Mouse (Mus musculus) layer of hippocampus, adult 11-12 months (tissue): ENCODE measurements around the gene Fggy.

ENCODE experiments used
- DNase-seq: peaks from one replicate; pipeline ENCODE4 v3.0.0; 2022; ENCODE audit warnings: low spot score

The Fggy gene

DNA sequence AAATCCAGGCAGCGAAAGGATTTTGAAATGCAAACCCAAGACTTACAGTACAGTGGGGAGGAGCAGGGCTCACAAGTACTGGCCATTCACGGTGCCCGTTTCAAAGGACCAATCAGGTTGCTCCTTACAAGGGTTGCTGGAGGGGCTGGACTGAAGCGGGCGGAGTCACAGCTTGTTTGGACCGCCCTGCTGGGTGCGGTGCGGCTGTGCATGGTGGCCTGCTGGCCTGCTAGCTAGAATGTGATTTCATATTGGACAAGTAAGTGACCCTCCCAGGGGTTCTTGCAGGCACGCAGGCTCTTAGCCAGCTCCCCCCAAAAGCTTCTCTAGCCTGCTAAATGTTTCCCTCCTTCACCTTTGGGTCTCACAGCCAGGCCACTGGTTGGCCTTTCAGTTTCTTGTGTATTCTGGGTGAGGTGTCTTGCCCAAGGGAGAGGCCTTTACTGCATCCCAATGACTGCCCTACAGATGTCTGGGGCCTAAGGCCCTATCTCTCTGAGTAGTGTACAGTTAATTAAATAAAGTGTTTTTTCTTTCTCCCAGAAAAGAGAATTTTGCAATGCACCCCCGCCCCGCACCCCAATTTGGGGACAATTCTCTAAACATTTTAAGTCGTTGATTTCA lies at the start of gene Fggy:
Gene Fggy (plus strand): TSS at position 175 of the 624 bp plus-strand sequence.
- DNase-seq = peak; percentile 99

GRCm38 (mm10) chr4:95507946-95508311 lies 49.4 kb upstream of the Fggy start:
- DNase-seq = no peak

DNA sequence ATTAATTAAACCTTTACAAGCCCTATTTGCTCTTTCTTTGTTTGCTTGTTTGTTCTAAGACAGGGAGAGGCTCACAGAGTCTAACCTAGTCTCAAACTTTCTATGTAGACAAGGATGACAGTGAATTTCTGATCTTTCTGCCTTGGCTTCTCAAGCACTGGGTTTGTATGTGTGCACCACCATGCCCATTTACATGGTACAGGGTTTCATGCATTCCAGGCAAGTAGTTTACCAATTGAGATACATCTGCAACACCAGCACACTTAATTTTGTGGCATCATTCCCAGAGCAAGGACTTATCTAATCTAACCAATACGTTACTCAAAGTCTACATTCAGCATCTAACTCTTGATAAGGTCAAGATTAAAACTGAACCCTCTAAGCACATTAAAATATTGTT lies 38.9 kb upstream of the Fggy start:
- DNase-seq = no peak

- DNase-seq = no peak
These were observed 37.2 kb upstream of the Fggy start for GRCm38 (mm10) chr4:95519975-95520642.

- DNase-seq = no peak
These were observed 36.7 kb upstream of the Fggy start for GRCm38 (mm10) chr4:95520643-95521032.

GRCm38 (mm10) chr4:95526588-95526987 lies 30.7 kb upstream of the Fggy start:
- no peak for DNase-seq

- DNase-seq = no peak
These were observed 26.6 kb upstream of the Fggy start for GRCm38 (mm10) chr4:95530757-95531156.

DNA sequence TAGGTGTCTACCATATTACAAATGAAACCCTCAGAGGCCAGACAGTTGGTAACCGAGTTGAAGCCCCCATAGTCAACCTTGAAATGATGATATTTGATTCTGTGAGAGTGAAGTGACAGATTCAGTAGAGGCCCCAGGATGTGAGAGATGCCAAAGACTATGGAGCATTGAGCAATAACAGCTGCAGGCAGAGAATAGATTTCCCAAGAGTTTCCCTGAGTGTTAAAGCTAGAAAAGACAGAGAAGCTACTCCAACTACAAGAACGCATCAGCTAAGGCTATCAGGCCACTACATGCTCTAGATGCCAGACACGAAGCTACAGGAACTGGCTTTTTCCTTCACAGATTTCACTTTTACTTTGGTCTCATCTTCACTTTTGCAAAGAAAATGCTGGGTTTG lies 23.4 kb upstream of the Fggy start:
- DNase-seq = no peak

- DNase-seq = no peak
These were observed 15.8 kb upstream of the Fggy start for GRCm38 (mm10) chr4:95541382-95542038.

DNA sequence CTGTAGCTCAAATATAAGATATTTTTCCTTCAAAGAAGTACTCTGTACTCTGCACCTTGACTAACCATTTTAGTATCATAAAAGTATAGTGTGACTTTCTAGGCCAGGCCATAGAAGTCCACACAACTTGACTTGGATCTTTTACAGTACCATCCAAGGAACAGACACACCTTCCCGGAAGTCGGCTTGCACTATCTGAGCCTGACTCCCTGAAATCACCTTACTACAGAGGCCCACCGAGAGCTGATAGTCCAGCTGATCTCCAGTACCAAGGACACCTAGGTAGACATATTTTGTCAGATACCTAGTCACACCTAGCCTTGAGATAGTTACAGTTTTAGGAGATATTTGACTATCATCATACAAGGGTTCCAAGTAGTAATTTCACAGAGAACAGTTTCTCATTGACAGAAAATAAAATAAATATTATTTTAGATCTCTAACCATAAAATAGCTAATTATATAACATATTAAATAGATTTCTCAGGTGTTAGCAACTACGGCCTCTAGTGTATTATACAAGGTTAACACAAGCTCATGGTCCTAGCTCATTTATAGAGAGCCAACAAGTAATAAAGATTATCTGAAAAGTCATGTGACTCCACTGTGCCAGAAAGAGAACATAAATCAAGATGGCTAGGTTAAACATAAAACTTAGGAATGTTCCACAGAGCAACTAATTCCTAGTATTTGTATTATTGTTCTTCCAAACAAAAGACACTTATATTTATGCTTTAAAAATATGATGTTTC lies 15.1 kb upstream of the Fggy start:
- DNase-seq = no peak

DNA sequence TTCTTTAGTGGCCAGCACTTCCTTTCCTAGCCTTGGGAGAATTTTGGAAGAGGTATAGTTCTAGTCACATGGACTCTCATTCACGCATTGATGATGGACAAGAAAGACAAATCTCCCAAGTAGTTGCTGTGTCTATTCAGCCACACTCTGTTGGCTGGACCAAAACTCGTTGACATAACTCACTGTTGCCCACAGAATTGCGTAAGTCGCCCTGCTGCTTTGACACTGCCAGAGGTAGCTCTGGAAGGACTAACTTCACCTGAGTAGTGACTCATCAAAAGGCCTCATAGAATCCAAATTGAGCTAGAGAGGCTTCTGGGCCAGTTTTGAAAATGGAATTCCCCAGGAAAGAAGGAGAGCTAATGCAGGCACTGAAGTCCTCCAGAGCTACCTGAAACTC lies 13.8 kb upstream of the Fggy start:
- no peak for DNase-seq

DNA sequence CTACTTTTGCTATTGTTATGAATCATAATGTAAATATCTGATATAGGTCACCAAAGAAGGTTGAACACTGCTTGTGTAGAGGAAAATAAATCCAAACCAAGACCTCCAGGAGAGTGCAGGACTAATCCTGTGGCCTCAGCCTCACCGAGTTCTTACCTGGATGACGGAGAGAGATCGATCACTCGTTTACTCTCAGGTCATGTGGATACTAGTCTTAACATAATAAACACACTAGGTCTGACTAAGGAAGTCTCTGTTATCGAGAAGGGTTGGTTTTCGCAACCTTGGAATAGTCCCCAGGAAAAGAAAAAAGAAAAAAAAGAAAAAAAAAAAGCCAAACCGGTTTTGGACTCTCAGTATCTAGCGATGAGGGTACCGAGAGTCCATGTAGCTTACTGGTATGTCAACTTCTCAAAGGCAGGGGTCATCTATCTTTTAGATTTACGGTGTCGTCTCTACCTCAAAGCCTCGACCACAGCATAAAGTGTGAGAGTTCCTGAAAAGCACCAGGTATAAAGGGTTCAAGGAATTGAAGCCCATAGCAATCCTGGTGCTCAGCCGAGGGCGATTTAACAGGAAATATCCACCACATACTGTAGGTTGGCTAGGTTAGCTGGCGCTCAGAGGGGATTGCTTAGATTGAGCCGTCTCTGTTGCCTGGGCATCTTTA lies 509 bp upstream of the Fggy start:
- DNase-seq = no peak

GRCm38 (mm10) chr4:95558271-95558888 lies 1.1 kb downstream of the Fggy start:
- peak; percentile 21 for DNase-seq

DNA sequence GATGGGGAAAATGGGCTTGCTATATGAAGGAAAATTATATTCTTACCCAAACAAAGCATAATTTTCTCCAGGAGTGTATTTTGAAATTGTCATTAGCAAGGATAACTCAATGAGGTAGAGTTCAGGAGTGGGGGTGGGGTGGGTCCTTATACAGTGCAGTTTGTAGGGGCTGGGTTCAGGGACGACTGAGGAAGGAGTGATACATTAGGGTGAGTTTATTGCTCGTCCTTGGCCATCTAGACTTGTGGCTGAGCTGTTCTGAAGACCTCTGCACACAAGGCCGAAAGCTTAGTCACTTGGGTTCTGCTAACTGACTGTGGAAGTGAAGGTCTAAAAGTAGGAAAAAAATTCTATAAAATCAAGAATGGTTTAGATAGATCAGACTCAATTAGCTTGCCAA lies 14.3 kb downstream of the Fggy start:
- DNase-seq = no peak

- DNase-seq = no peak
These were observed 16.4 kb downstream of the Fggy start for GRCm38 (mm10) chr4:95573704-95574103.

GRCm38 (mm10) chr4:95575411-95575911 lies 18.2 kb downstream of the Fggy start:
- DNase-seq = no peak

DNA sequence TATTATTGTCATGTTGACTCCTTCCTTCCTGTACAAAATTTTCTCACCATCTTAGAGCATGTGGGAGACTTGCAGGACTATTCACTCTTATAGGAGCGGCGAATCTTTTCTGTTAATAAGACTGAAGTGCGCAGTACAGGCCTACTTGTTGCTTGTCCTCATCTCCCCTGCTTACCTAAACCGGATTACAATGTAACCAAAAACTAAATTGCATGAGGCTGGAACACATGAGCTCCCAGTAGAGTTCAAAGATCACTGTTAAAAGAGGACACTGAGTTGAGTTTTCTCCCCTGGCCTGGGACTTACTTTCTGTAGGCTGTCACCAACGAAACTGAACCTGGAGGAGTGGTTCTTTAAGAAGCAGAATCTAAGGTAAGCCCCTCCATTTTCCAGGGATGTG lies 21.9 kb downstream of the Fggy start:
- DNase-seq = no peak

DNA sequence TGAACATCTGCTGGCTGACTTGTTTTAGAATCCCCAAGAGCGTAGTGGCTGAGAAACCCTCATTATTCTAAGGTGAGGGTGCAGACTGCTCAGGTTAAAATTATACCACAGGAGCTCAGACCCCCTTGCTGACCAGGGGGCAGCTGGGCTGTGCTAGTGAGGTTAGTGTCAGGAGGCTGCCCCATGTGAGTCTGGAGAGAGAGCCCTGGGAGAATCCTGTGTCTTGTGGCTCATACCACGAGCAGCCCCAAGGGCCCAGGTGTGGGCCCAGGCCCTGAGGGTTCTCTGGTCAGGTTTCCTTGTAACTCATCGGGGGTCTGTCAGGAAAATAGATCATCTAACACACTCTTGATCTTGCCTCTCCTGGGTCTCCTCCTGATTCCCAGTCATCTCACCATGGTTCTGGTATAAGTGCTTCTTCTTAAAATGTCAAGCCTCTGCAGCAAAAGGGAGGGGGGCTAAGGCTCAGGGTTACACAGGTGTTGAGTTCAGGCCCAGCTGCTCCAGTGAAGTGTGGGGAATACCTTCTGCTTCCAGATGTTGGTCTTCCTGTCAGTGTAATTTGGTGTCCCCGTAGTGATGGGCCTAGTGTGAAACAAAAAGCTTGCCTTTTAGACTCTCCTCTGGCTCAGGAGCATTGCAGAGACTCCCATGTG lies 26.9 kb downstream of the Fggy start:
- no peak for DNase-seq

DNA sequence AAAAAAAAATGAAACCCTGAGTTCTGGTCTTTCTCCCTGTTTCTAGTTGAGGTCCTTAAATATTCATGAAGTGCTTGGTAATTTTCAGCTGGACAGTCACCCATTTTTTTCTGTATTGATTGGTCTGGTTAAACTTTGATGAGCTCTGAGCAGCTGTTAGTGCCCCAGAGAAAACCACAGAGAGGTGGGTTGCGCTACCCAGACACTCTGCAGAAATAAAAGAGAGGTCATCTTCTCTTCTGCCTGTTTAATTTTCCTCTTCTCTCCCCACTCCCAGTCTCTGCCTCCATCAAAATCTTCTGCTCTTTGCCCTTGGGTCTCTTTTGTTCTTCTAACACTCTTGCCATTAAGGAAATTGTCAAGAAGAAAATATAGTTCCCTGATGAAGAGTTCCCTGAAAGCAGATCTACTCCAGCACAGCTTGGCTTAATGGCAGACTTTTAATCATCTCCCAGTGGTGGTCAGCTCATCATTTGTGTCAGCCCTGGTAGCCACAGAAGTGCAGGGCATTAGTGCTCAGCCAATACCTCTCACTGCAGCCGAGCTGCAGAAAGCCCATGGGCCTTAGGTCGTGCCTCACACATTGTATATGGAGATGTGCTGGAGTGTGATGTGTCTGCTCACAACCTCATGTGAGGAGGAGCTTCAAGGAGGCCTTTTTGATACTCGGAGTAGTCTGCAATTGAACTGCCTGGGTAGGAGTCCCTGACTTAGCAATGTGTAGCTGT lies 29.1 kb downstream of the Fggy start:
- no peak for DNase-seq

GRCm38 (mm10) chr4:95588722-95589283 lies 31.5 kb downstream of the Fggy start:
- DNase-seq = peak; percentile 46
